Mouse (Mus musculus): ENCODE measurements around the gene Fkbp5.

DNA sequence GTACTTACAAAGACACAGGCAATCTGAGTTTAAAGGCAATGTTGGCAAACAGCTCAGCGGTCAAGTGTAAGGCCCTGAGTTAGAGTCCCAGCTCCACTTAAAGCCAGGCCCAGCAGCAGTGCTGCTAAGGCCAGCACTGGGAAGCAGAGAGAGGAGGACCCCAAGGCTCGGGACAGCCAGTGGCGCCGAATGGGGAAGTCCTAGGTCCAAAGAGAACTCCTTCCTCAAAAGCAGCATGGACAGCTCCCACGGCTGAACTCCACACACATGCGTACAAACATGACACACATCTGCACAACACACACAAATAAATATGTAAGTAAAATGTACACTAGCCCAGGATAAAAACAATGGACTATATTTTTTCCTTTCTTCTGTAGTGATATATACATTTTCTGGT lies 84.3 kb downstream of the Fkbp5 start:
- TF ChIP-seq POLR2A (IDR thresholded peaks at IDR 0.05; ENCODE audit: extremely low read depth, insufficient read depth, low read length) (no peak), CTCF (IDR thresholded peaks at IDR 0.05; ENCODE audit: low read depth, low read length) (no peak)

All from liver, adult 2 months (tissue).